Mouse (Mus musculus) thymus, adult 18-20 months (tissue): ENCODE measurements around the gene Adamts14.
A peak's percentile ranks its signal among the peaks of the same experiment; 100 is the strongest.

ENCODE experiments used
- DNase-seq, 2 experiments: peaks; one replicate each; pipeline ENCODE4 v3.0.0; 2022; ENCODE audit warnings: mixed read lengths in 2 of 2

Gene Adamts14

GRCm38 (mm10) chr10:61176221-61176790 is 96.9 kb downstream of the Adamts14 start:
- DNase-seq = no peak

- DNase-seq = no peak
Measured at GRCm38 (mm10) chr10:61175442-61176204, 97.6 kb downstream of the Adamts14 start.

GRCm38 (mm10) chr10:61174711-61175441 is 98.4 kb downstream of the Adamts14 start:
- DNase-seq = no peak

GRCm38 (mm10) chr10:61172496-61172895 is 100.7 kb downstream of the Adamts14 start:
- no peak for DNase-seq

GRCm38 (mm10) chr10:61171654-61172053 is 101.6 kb downstream of the Adamts14 start, which contains the start of gene Tbata:
Gene Tbata (plus strand): TSS chr10:61171954.
- no peak for DNase-seq

GRCm38 (mm10) chr10:61168393-61168792 is 104.8 kb downstream of the Adamts14 start:
- no peak for DNase-seq

- no peak for DNase-seq
Measured at GRCm38 (mm10) chr10:61167333-61168096, 105.7 kb downstream of the Adamts14 start.

GRCm38 (mm10) chr10:61162366-61162765 is 110.9 kb downstream of the Adamts14 start:
- no peak for DNase-seq

- no peak for DNase-seq
Measured at GRCm38 (mm10) chr10:61160671-61161070, 112.6 kb downstream of the Adamts14 start.

GRCm38 (mm10) chr10:61160089-61160488 is 113.1 kb downstream of the Adamts14 start:
- DNase-seq = no peak

- DNase-seq = no peak
Measured at GRCm38 (mm10) chr10:61158594-61158993, 114.6 kb downstream of the Adamts14 start.

GRCm38 (mm10) chr10:61156453-61156852 is 116.8 kb downstream of the Adamts14 start:
- no peak for DNase-seq

GRCm38 (mm10) chr10:61155611-61156010 is 117.6 kb downstream of the Adamts14 start:
- DNase-seq = no peak

GRCm38 (mm10) chr10:61152131-61152530 is 121.1 kb downstream of the Adamts14 start:
- no peak for DNase-seq

GRCm38 (mm10) chr10:61150616-61151015 is 122.6 kb downstream of the Adamts14 start:
- no peak for DNase-seq

GRCm38 (mm10) chr10:61149476-61149875 is 123.8 kb downstream of the Adamts14 start:
- no peak for DNase-seq

- peak; percentile 80 to 81 for DNase-seq
Measured at GRCm38 (mm10) chr10:61147157-61148040, 125.8 kb downstream of the Adamts14 start, which contains the start of gene Sgpl1. Gene Sgpl1 (minus strand): TSS chr10:61147703.
